Mouse (Mus musculus): Measurements from ENCODE around the gene Srsf2. TPM values are rescaled to one million over a fixed set of nuclear protein-coding genes. Genes with fewer than 3 reads are reported as not detected.
A peak's percentile ranks its signal among the peaks of the same experiment; 100 is the strongest.

Srsf2 gene
- polyA plus RNA-seq, 1 experiment from 2014 or later = 935 TPM

DNA sequence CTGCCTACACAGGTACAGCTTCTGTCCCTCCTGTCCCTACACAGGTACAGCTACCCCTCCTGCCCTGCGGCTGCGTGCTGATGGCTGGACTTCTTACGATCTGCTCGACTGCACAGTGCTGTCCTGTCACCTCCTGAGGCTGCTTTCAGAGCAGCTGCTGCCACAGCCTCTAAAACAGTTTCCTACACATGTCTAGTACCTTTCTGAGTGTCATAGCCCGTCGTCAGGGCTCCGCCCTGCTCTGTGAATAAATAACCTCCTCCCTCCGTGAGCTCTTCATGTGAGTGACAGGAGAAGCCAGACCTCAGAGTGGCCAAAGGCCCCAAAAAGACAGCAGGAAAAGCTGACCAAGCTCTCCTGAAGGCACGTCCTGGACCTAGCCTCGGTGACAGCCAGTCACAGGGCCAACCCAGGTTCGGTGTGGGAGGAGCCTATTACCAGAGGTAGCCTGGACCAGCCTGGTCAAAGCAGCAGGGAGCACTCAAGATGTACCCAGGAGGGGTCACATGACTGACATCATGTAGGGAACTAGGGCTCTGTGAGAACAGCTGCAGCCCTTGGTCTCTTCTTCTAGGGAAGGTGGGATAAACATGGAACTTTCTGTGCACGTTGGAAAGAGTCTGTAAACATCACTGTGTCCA, 13.2 kb upstream of the Srsf2 start:
- H3K27ac ChIP-seq (ENCODE audit: low read depth, low read length) = no peak overlapping the region
- no peaks in the 10 kb centered on the region for H3K27me3 ChIP-seq (ENCODE audit: control insufficient read depth, insufficient read depth, low read length)
- H3K9me3 ChIP-seq (ENCODE audit: control insufficient read depth, low read length) = no peaks in the 10 kb centered on the region
- H3K4me3 ChIP-seq (ENCODE audit: low read depth, low read length) = no peak overlapping the region
- no peak overlapping the region for H3K4me2 ChIP-seq (replicated peaks; ENCODE audit: low read depth, low read length)
- ATAC-seq (ENCODE audit: low FRiP score) = no peak
- DNase-seq (ENCODE audit: low spot score) = no peak
- no peak overlapping the region for H3K9ac ChIP-seq (ENCODE audit: low read depth, low read length)
- H3K36me3 ChIP-seq (ENCODE audit: control insufficient read depth, insufficient read depth, low read length) = 0 out of 2 replicates have a peak, but pooled peaks cover 2% of the 10 kb centered on the region
- 75% methylated on average over 12 of the region's 12 CpGs for WGBS
- H3K4me1 ChIP-seq (replicated peaks; ENCODE audit: control insufficient read depth, insufficient read depth, low read length) = no peaks in the 10 kb centered on the region

- H3K4me2 ChIP-seq (replicated peaks; ENCODE audit: low read depth, low read length) = no peak overlapping the region
- no peak for DNase-seq (ENCODE audit: low spot score)
- no peak for ATAC-seq (ENCODE audit: low FRiP score)
- 78% methylated on average over 10 of the region's 10 CpGs for WGBS
- H3K36me3 ChIP-seq (ENCODE audit: control insufficient read depth, insufficient read depth, low read length) = 0 out of 2 replicates have a peak, but pooled peaks cover 2% of the 10 kb centered on the region
- no peak overlapping the region for H3K27ac ChIP-seq (ENCODE audit: low read depth, low read length)
- H3K9me3 ChIP-seq (ENCODE audit: control insufficient read depth, low read length) = no peaks in the 10 kb centered on the region
- no peaks in the 10 kb centered on the region for H3K27me3 ChIP-seq (ENCODE audit: control insufficient read depth, insufficient read depth, low read length)
- no peak overlapping the region for H3K4me3 ChIP-seq (ENCODE audit: low read depth, low read length)
- no peak overlapping the region for H3K9ac ChIP-seq (ENCODE audit: low read depth, low read length)
- H3K4me1 ChIP-seq (replicated peaks; ENCODE audit: control insufficient read depth, insufficient read depth, low read length) = no peaks in the 10 kb centered on the region
Observed at GRCm38 (mm10) chr11:116864444-116864843, 11.6 kb upstream of the Srsf2 start.

- Histone ChIP-seq H3K36me3 (ENCODE audit: control insufficient read depth, insufficient read depth, low read length) (no peaks in the 10 kb centered on the region), H3K9me3 (ENCODE audit: control insufficient read depth, low read length) (no peaks in the 10 kb centered on the region), H3K4me1 (replicated peaks; ENCODE audit: control insufficient read depth, insufficient read depth, low read length) (peaks cover 5% of the 10 kb centered on the region; the same call in 1 of the 2 replicates), H3K27me3 (ENCODE audit: control insufficient read depth, insufficient read depth, low read length) (no peaks in the 10 kb centered on the region), H3K27ac (ENCODE audit: low read depth, low read length) (no peak overlapping the region), H3K9ac (ENCODE audit: low read depth, low read length) (no peak overlapping the region), H3K4me3 (ENCODE audit: low read depth, low read length) (no peak overlapping the region), H3K4me2 (replicated peaks; ENCODE audit: low read depth, low read length) (no peak overlapping the region)
- DNase-seq (ENCODE audit: low spot score) (no peak), ATAC-seq (ENCODE audit: low FRiP score) (no peak)
- WGBS = 77% methylated on average over 12 of the region's 12 CpGs
Observed at GRCm38 (mm10) chr11:116857183-116857850, 4.4 kb upstream of the Srsf2 start.

- H3K27me3 ChIP-seq (ENCODE audit: control insufficient read depth, insufficient read depth, low read length) = no peaks in the 10 kb centered on the region
- peaks cover 2% of the 10 kb centered on the region; the same call in 1 of the 2 replicates for H3K36me3 ChIP-seq (ENCODE audit: control insufficient read depth, insufficient read depth, low read length)
- no peak overlapping the region for H3K27ac ChIP-seq (ENCODE audit: low read depth, low read length)
- peak overlapping the region; percentile 97 for H3K9ac ChIP-seq (ENCODE audit: low read depth, low read length)
- WGBS = 49% methylated on average over 10 of the region's 10 CpGs
- ATAC-seq (ENCODE audit: low FRiP score) (no peak), DNase-seq (ENCODE audit: low spot score) (no peak)
- H3K9me3 ChIP-seq (ENCODE audit: control insufficient read depth, low read length) = no peaks in the 10 kb centered on the region
- H3K4me3 ChIP-seq (ENCODE audit: low read depth, low read length) = peak overlapping the region; percentile 99
- peaks cover 10% of the 10 kb centered on the region for H3K4me1 ChIP-seq (replicated peaks; ENCODE audit: control insufficient read depth, insufficient read depth, low read length)
- peak overlapping the region; percentile 75 for H3K4me2 ChIP-seq (replicated peaks; ENCODE audit: low read depth, low read length)
Observed at GRCm38 (mm10) chr11:116854279-116854678, 1.4 kb upstream of the Srsf2 start.

DNA sequence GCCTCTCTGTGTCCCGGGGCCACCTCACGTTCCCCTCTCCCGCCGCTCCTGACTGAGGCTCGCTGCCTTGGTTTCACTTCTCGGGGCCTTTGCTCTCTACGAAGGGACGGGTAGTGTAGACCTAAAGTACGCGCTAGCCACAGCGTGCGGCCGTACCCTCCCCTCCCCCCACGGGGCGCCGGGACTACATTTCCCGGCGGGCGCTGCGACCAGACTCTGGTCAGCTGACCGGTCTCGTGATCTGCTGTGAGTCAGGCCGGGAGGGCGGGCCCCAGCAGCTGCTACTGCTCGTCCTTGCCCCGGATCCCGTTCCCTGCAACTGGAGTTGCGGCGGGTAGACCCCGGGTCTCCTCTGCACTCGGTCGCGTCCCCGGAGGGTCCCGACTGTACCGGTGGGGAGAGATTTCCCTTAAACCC, 626 bp upstream of the Srsf2 start:
- Histone ChIP-seq H3K27ac (ENCODE audit: low read depth, low read length) (peak overlapping the region; percentile 97), H3K4me1 (replicated peaks; ENCODE audit: control insufficient read depth, insufficient read depth, low read length) (peaks cover 10% of the 10 kb centered on the region), H3K9ac (ENCODE audit: low read depth, low read length) (peak overlapping the region; percentile 97), H3K9me3 (ENCODE audit: control insufficient read depth, low read length) (no peaks in the 10 kb centered on the region), H3K4me3 (ENCODE audit: low read depth, low read length) (peak overlapping the region; percentile 99), H3K27me3 (ENCODE audit: control insufficient read depth, insufficient read depth, low read length) (no peaks in the 10 kb centered on the region), H3K36me3 (ENCODE audit: control insufficient read depth, insufficient read depth, low read length) (peaks cover 2% of the 10 kb centered on the region; the same call in 1 of the 2 replicates), H3K4me2 (replicated peaks; ENCODE audit: low read depth, low read length) (peak overlapping the region; percentile 75)
- ATAC-seq (ENCODE audit: low FRiP score) = peak; percentile 94
- peak; percentile 98 for DNase-seq (ENCODE audit: low spot score)
- 1% methylated on average over 35 of the region's 36 CpGs for WGBS

GRCm38 (mm10) chr11:116852291-116852890, 503 bp downstream of the Srsf2 start, which contains the start of gene Mfsd11:
TSS of gene Mfsd11 (plus strand) at chr11:116852440.
- under 1% methylated on average over 70 of the region's 91 CpGs for WGBS
- peak within 1 kb of the TSS; percentile 99 for H3K4me3 ChIP-seq (ENCODE audit: low read depth, low read length)
- peak within 1 kb of the TSS; percentile 75 for H3K4me2 ChIP-seq (replicated peaks; ENCODE audit: low read depth, low read length)
- ATAC-seq (ENCODE audit: low FRiP score) (peak; percentile 34; the same call in 1 of the 2 replicates), DNase-seq (ENCODE audit: low spot score) (peak; percentile 77)
- no peaks in the 10 kb centered on the region for H3K27me3 ChIP-seq (ENCODE audit: control insufficient read depth, insufficient read depth, low read length)
- peaks cover 2% of the 10 kb centered on the region; the same call in 1 of the 2 replicates for H3K36me3 ChIP-seq (ENCODE audit: control insufficient read depth, insufficient read depth, low read length)
- H3K9me3 ChIP-seq (ENCODE audit: control insufficient read depth, low read length) = no peaks in the 10 kb centered on the region
- H3K27ac ChIP-seq (ENCODE audit: low read depth, low read length) = peak within 1 kb of the TSS; percentile 97
- peaks cover 10% of the 10 kb centered on the region for H3K4me1 ChIP-seq (replicated peaks; ENCODE audit: control insufficient read depth, insufficient read depth, low read length)
- peak within 1 kb of the TSS; percentile 97 for H3K9ac ChIP-seq (ENCODE audit: low read depth, low read length)

GRCm38 (mm10) chr11:116851576-116852290, 1.2 kb downstream of the Srsf2 start:
- no peak for DNase-seq (ENCODE audit: low spot score)
- under 1% methylated on average over 29 of the region's 29 CpGs for WGBS
- Histone ChIP-seq H3K9me3 (ENCODE audit: control insufficient read depth, low read length) (no peaks in the 10 kb centered on the region), H3K36me3 (ENCODE audit: control insufficient read depth, insufficient read depth, low read length) (peaks cover 2% of the 10 kb centered on the region; the same call in 1 of the 2 replicates), H3K4me1 (replicated peaks; ENCODE audit: control insufficient read depth, insufficient read depth, low read length) (peaks cover 10% of the 10 kb centered on the region), H3K4me2 (replicated peaks; ENCODE audit: low read depth, low read length) (peak overlapping the region; percentile 75), H3K4me3 (ENCODE audit: low read depth, low read length) (peak overlapping the region; percentile 99), H3K27ac (ENCODE audit: low read depth, low read length) (peak overlapping the region; percentile 97), H3K27me3 (ENCODE audit: control insufficient read depth, insufficient read depth, low read length) (no peaks in the 10 kb centered on the region), H3K9ac (ENCODE audit: low read depth, low read length) (peak overlapping the region; percentile 97)
- ATAC-seq (ENCODE audit: low FRiP score) = no peak

GRCm38 (mm10) chr11:116850833-116851477, 1.9 kb downstream of the Srsf2 start:
- H3K4me2 ChIP-seq (replicated peaks; ENCODE audit: low read depth, low read length) = peak overlapping the region; percentile 75
- no peak overlapping the region for H3K27ac ChIP-seq (ENCODE audit: low read depth, low read length)
- WGBS = 47% methylated on average over 6 of the region's 6 CpGs
- DNase-seq (ENCODE audit: low spot score) = no peak
- no peaks in the 10 kb centered on the region for H3K9me3 ChIP-seq (ENCODE audit: control insufficient read depth, low read length)
- H3K4me3 ChIP-seq (ENCODE audit: low read depth, low read length) = peak overlapping the region; percentile 99
- no peak for ATAC-seq (ENCODE audit: low FRiP score)
- peak overlapping the region; percentile 97 for H3K9ac ChIP-seq (ENCODE audit: low read depth, low read length)
- H3K27me3 ChIP-seq (ENCODE audit: control insufficient read depth, insufficient read depth, low read length) = no peaks in the 10 kb centered on the region
- H3K36me3 ChIP-seq (ENCODE audit: control insufficient read depth, insufficient read depth, low read length) = peaks cover 2% of the 10 kb centered on the region; the same call in 1 of the 2 replicates
- peaks cover 10% of the 10 kb centered on the region for H3K4me1 ChIP-seq (replicated peaks; ENCODE audit: control insufficient read depth, insufficient read depth, low read length)

All from hindbrain, embryonic 11.5 days (tissue).